Mouse (Mus musculus) intestine, embryonic 14.5 days (tissue): ENCODE measurements around the gene Olfr967. TPM values are rescaled to one million over a fixed set of nuclear protein-coding genes. Genes with fewer than 3 reads are reported as not detected.

Experiments
- ATAC-seq: fragments of 200-750 bp; cut with Nextera tagmentation; replicated peaks from 2 replicates; pipeline ENCODE4 v1.8.0; 2017; ENCODE audit warnings: low read depth, moderate number of reproducible peaks, moderate TSS enrichment, moderate library complexity; ENCODE audit not compliant: low FRiP score, low TSS enrichment
- DNase-seq: peaks from one replicate; pipeline ENCODE4 v3.0.0-alpha.2; 2018; ENCODE audit warnings: low spot score
- H3K27ac ChIP-seq: fragments of 300-500 bp; sonication (generic); 2 replicates; pipeline ENCODE4 v1.5.1; 2014; ENCODE audit warnings: low read depth, mild to moderate bottlenecking, control low read depth
- H3K27me3 ChIP-seq: fragments of 300-500 bp; sonication (generic); replicated peaks from 2 replicates; pipeline ENCODE4 v1.6.1; 2014; ENCODE audit warnings: low read length, control low read depth; ENCODE audit not compliant: control insufficient read depth, insufficient read depth
- H3K36me3 ChIP-seq: fragments of 300-500 bp; sonication (generic); 2 replicates; pipeline ENCODE4 v1.6.1; 2014; ENCODE audit warnings: low read length, control low read depth; ENCODE audit not compliant: control insufficient read depth, insufficient read depth
- H3K4me1 ChIP-seq: fragments of 300-500 bp; sonication (generic); replicated peaks from 2 replicates; pipeline ENCODE4 v1.6.1; 2014; ENCODE audit warnings: low read length, control low read depth, mixed read lengths; ENCODE audit not compliant: control insufficient read depth, insufficient read depth
- H3K4me2 ChIP-seq: fragments of 300-500 bp; sonication (generic); 2 replicates; pipeline ENCODE4 v1.6.1; 2014; ENCODE audit warnings: low read length
- H3K4me3 ChIP-seq: fragments of 300-500 bp; sonication (generic); 2 replicates; pipeline ENCODE4 v1.5.1; 2014; ENCODE audit warnings: low read depth, low read length, control low read depth, mixed read lengths
- H3K9ac ChIP-seq: fragments of 300-500 bp; sonication (generic); 2 replicates; pipeline ENCODE4 v1.6.1; 2014; ENCODE audit warnings: mild to moderate bottlenecking, low read length
- H3K9me3 ChIP-seq: fragments of 300-500 bp; sonication (generic); 2 replicates; pipeline ENCODE4 v1.6.1; 2016; ENCODE audit warnings: low read length, control low read depth; ENCODE audit not compliant: control insufficient read depth
- WGBS: fragments of 180-500 bp; shearing (Covaris S2); extraction: QIAGEN DNeasy Blood & Tissue Kit; methylation state at CpG from one replicate; pipeline ENCODE4 v1.1.7; 2014; 5-methylcytosine and 5-hydroxymethylcytosine counted together
- polyA plus RNA-seq: library from polyadenylated mRNA; unstranded; fragments of >200 nt; fragmentation: Nextera tagmentation; extraction: Ambion mirVana; gene quantifications from 2 replicates; pipeline ENCODE4 v1.2.1, GENCODE M21; 2014

Gene Olfr967
- polyA plus RNA-seq, 1 experiment from 2014 or later: not detected

GRCm38 (mm10) chr9:39790558-39790957, 44.5 kb downstream of the Olfr967 start, which contains the start of gene Olfr969:
Gene Olfr969, plus strand, starts transcription at chr9:39790945.
- no peaks in the 10 kb centered on the region for H3K4me1 ChIP-seq
- no peak for ATAC-seq
- no peak for DNase-seq
- H3K9ac ChIP-seq: no peak within 1 kb of the TSS
- no peaks in the 10 kb centered on the region for H3K27me3 ChIP-seq
- 63% methylated on average over 2 of the region's 2 CpGs for WGBS
- no peak within 1 kb of the TSS for H3K27ac ChIP-seq
- no peak within 1 kb of the TSS for H3K4me2 ChIP-seq
- no peak within 1 kb of the TSS for H3K4me3 ChIP-seq
- no peaks in the 10 kb centered on the region for H3K36me3 ChIP-seq
- H3K9me3 ChIP-seq: no peaks in the 10 kb centered on the region

Other genes with a start within 250 kb of the Olfr967 start
- gene Olfr957, start 230.4 kb upstream of the Olfr967 start, polyA plus RNA-seq: not detected in 2 replicates
- gene Olfr958, start 192.2 kb upstream of the Olfr967 start, polyA plus RNA-seq: not detected in 2 replicates
- not detected in 2 replicates for gene Olfr959, start 170.7 kb upstream of the Olfr967 start, polyA plus RNA-seq
- 24.7 and 32.1 TPM in 2 replicates for gene AW551984, start 141.8 kb upstream of the Olfr967 start, polyA plus RNA-seq
- not detected in 2 replicates for gene Olfr148, start 135.6 kb upstream of the Olfr967 start, polyA plus RNA-seq
- not detected in 2 replicates for gene Olfr960, start 124.9 kb upstream of the Olfr967 start, polyA plus RNA-seq
- not detected in 2 replicates for gene Olfr961, start 101.2 kb upstream of the Olfr967 start, polyA plus RNA-seq
- not detected in 2 replicates for gene Olfr963, start 79.0 kb upstream of the Olfr967 start, polyA plus RNA-seq
- not detected in 2 replicates for gene Olfr149, start 39.1 kb upstream of the Olfr967 start, polyA plus RNA-seq
- not detected in 2 replicates for gene Olfr965, start 34.9 kb upstream of the Olfr967 start, polyA plus RNA-seq
- not detected in 2 replicates for gene Olfr150, start 15.3 kb upstream of the Olfr967 start, polyA plus RNA-seq
- not detected in 2 replicates for gene Olfr968, start 37.0 kb downstream of the Olfr967 start, polyA plus RNA-seq
- not detected in 2 replicates for gene Olfr969, start 44.7 kb downstream of the Olfr967 start, polyA plus RNA-seq
- gene Olfr970, start 62.6 kb downstream of the Olfr967 start, polyA plus RNA-seq: not detected in 2 replicates
- gene Olfr971, start 90.6 kb downstream of the Olfr967 start, polyA plus RNA-seq: not detected in 2 replicates
- gene Olfr972, start 120.2 kb downstream of the Olfr967 start, polyA plus RNA-seq: not detected in 2 replicates
- not detected in 2 replicates for gene Olfr229, start 161.1 kb downstream of the Olfr967 start, polyA plus RNA-seq
- gene Olfr974, start 191.3 kb downstream of the Olfr967 start, polyA plus RNA-seq: not detected in 2 replicates
- not detected in 2 replicates for gene Olfr975, start 205.8 kb downstream of the Olfr967 start, polyA plus RNA-seq
- not detected in 2 replicates for gene Olfr976, start 214.9 kb downstream of the Olfr967 start, polyA plus RNA-seq
- gene Olfr978, start 245.9 kb downstream of the Olfr967 start, polyA plus RNA-seq: not detected in 2 replicates